Mouse (Mus musculus): ENCODE measurements around the gene Cenpv. TPM values are rescaled to one million over a fixed set of nuclear protein-coding genes. Genes with fewer than 3 reads are reported as not detected.
A peak's percentile ranks its signal among the peaks of the same experiment; 100 is the strongest.

The Cenpv gene
- 6.3 and 7.3 TPM in 2 replicates for polyA plus RNA-seq (2011; ENCODE audit: insufficient read length, low read depth, missing spikeins)

DNA sequence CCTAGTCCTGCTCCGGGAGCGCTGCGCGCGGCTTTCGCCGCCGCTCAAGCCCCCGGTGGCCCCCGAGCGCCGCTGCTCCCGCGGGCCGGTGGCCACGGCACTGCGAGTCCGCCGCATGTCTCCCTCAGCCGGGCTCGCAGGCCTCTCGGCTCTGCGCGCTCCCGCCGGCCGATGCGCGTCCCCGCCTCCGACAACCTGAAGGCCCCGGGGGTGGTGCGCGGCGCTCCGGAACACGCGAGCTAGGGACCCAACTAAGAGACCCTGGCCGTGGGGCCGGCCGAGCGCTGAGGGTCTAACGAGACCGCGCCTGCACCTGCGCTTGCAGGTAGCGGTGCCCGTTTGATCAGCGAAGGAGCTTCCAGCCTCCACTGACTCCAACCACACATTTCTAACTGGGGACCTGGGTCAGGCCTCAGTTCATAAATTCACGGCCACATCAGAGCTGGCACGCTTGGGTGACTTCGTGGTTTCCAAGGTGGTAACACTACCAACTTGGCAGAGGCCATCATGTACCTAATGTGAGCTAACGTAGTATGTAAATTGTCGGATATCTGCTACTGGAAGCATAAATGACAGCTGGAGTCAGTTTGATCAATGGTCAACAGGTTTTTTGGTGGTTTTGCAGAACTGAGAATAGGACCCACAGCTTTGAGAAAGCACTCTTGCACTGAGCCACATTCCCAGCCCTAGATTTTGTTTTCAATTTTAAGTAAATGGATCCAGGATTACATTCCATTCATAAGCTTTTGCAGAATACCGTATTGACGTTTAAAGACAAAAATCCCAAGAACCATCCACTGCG, at the start of gene Cenpv:
Gene Cenpv, minus strand, starts transcription at position 173 of the 802 bp plus-strand sequence.
- H3K4me3 ChIP-seq (ENCODE audit: insufficient read depth, low read length): peak within 1 kb of the TSS; percentile 55
- no peak within 1 kb of the TSS for H3K27ac ChIP-seq (ENCODE audit: insufficient read depth, low read length)
- H3K4me1 ChIP-seq (ENCODE audit: control insufficient read depth, insufficient read depth, low read length): peaks cover 3% of the 10 kb centered on the region; the same call in 1 of the 2 replicates
- TF ChIP-seq CTCF (IDR thresholded peaks at IDR 0.05; ENCODE audit: borderline replicate concordance, insufficient read depth, low read length): no peak
- peak; percentile 19; the same call in 1 of the 2 replicates for TF ChIP-seq POLR2A (IDR thresholded peaks at IDR 0.05; ENCODE audit: low read depth, low read length)

DNA sequence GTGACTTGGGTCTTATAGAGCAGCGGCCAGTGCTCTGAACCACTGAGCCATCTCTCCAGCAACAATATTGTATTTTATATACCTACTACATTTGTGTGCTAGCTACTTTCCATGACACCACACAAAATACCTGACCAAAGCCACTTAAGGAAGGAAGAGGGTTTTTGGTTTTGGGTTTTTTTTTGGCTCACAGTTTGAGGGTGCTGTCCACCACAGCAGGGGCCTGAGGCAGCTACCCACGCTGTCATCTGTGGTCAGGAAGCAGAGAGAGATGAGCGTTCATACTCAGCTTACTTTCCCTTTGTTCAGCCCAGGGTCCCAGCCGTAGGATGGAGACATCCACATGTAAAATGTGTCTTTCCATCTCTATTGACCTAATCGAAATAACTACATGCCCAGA, 48.0 kb upstream of the Cenpv start:
- Histone ChIP-seq H3K27ac (ENCODE audit: insufficient read depth, low read length) (no peak overlapping the region), H3K4me1 (ENCODE audit: control insufficient read depth, insufficient read depth, low read length) (no peaks in the 10 kb centered on the region), H3K4me3 (ENCODE audit: insufficient read depth, low read length) (no peak overlapping the region)
- TF ChIP-seq POLR2A (IDR thresholded peaks at IDR 0.05; ENCODE audit: low read depth, low read length) (no peak), CTCF (IDR thresholded peaks at IDR 0.05; ENCODE audit: borderline replicate concordance, insufficient read depth, low read length) (no peak)

DNA sequence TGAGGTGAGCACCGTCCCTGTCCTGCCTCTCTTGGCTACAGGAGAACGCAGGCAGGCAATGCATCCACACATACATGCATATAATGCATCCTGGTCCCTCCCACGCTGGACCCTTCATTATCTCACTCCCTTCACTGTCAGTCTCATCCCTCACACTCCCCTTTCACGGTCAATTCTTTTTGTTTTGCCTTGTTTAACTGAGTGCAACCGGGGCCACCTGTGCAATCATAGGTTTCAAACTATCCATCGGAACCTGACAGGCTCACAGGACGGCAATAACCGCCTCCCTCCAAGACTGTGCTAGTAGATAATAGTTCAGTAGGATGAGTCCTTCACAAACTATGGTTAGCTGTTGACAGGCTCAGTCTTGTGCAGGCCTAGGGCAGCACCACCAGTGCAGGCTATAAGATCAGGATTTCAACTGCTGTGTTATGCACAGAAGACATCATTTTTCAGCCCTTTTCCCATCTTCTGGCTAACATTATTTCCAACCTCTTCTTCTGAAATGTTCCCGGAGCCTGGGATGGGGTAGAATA, 45.7 kb upstream of the Cenpv start:
- TF ChIP-seq CTCF (IDR thresholded peaks at IDR 0.05; ENCODE audit: borderline replicate concordance, insufficient read depth, low read length) (no peak), POLR2A (IDR thresholded peaks at IDR 0.05; ENCODE audit: low read depth, low read length) (no peak)
- Histone ChIP-seq H3K4me3 (ENCODE audit: insufficient read depth, low read length) (no peak overlapping the region), H3K27ac (ENCODE audit: insufficient read depth, low read length) (no peak overlapping the region), H3K4me1 (ENCODE audit: control insufficient read depth, insufficient read depth, low read length) (no peaks in the 10 kb centered on the region)

DNA sequence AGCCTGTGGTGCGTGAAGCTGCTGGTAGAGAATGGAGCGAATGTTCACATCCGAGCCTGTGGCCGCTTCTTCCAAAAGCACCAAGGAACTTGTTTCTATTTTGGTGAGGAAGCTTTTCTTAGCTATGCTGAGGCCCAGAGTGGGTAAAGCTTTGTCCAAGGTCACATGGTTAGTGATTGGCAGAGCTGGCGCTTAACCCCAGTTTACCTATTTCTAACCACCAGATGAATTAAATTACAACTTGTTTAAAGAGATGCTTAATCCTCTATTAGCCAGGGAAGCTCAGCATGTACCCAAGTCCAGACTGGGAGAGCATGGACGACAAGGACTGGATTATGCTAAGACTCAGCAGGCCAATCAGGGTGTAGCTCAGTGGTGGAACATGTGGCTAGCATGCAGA, 44.0 kb upstream of the Cenpv start:
- no peaks in the 10 kb centered on the region for H3K4me1 ChIP-seq (ENCODE audit: control insufficient read depth, insufficient read depth, low read length)
- no peak overlapping the region for H3K27ac ChIP-seq (ENCODE audit: insufficient read depth, low read length)
- TF ChIP-seq CTCF (IDR thresholded peaks at IDR 0.05; ENCODE audit: borderline replicate concordance, insufficient read depth, low read length) (no peak), POLR2A (IDR thresholded peaks at IDR 0.05; ENCODE audit: low read depth, low read length) (no peak)
- no peak overlapping the region for H3K4me3 ChIP-seq (ENCODE audit: insufficient read depth, low read length)

DNA sequence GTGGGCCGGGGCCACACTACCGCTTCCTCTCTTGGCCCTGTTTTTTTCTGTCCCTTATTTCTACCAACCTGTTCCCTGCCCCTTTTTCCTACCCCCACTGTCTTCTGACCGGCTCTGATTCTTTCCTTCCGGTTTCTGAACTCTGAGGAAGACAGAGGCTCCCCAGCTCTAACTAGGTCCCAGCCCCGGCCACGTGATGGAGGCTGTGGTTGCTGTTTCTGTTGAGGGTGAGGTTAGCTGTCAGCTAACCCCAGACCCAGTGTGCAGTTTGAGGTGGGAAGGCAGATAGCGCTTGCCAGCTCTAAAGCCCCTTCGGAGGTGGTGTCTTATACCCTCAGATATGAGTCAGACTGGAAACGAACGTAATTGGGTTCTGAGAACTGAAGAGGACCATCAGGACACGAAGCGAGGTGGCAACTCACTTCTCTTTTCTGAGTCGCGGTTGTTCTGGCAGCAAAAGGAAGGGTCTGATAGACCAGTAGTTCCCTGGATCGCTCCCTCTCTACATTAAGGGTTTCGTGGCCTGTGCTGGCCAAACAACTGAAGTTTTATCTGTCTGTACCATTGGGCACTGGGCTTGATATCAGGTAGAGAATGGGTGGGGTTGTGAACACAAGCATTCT, 37.6 kb upstream of the Cenpv start:
- TF ChIP-seq POLR2A (IDR thresholded peaks at IDR 0.05; ENCODE audit: low read depth, low read length): no peak
- TF ChIP-seq CTCF (IDR thresholded peaks at IDR 0.05; ENCODE audit: borderline replicate concordance, insufficient read depth, low read length): no peak
- Histone ChIP-seq H3K4me1 (ENCODE audit: control insufficient read depth, insufficient read depth, low read length) (no peaks in the 10 kb centered on the region), H3K27ac (ENCODE audit: insufficient read depth, low read length) (no peak overlapping the region), H3K4me3 (ENCODE audit: insufficient read depth, low read length) (no peak overlapping the region)

DNA sequence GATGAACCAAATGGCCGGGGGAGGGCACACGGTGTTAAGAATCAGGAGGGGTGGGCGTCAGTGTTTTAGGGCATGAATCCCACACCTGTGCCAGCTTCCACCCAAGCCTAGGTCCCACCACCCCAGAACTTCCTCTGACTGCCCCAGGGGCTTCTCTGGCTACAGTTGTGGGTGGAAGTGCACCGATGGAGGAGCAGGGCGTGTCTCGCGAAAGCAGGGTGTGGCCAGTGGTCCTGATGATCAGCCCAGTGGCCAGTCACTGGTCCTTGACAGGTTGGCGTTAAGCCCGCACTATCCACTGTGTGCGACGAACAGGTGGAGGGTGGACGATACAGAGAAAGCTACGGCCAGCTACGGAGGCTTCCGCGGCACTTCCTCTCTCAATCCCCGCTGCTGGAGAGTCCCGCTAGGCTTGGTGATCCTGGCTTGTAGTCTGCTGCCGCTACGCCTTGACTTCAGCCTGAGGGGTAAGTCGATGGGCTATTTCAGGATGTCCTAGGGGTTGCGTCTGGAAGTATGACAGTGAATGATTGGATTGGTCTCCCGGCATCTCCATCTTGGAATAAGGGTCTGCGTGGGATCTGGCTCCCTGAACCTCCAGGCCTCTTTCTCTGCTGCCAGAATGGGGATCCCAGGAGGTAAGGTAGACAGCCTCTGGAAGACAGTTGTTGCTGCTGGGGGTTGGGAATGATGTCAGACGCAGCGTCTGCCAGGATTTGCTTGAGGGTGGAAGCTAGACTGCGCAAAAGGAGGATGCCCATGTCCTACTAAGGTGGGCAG, 36.8 kb upstream of the Cenpv start:
- TF ChIP-seq POLR2A (IDR thresholded peaks at IDR 0.05; ENCODE audit: low read depth, low read length): peak; percentile 31
- TF ChIP-seq CTCF (IDR thresholded peaks at IDR 0.05; ENCODE audit: borderline replicate concordance, insufficient read depth, low read length): no peak

DNA sequence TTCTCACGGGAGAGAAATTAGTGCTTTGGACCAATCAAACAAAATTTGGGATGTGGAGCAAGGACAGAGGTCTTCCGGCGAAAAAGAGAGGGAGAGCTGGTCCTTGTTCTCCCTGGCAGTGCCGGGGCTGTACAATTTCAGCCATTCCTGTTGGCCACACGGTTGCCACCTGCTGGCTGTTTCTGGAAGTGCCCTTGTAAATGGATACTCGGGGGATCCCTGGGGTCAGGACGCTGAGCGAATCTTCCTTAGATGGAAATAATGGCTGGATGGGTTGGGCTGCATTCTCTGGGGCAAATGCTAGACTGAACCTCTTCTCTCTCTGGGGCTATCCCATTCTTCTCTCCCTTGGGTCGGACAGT, 36.2 kb upstream of the Cenpv start:
- Histone ChIP-seq H3K4me3 (ENCODE audit: insufficient read depth, low read length) (peak overlapping the region; percentile 41), H3K27ac (ENCODE audit: insufficient read depth, low read length) (no peak overlapping the region), H3K4me1 (ENCODE audit: control insufficient read depth, insufficient read depth, low read length) (no peaks in the 10 kb centered on the region)
- peak; percentile 60; the same call in 1 of the 2 replicates for TF ChIP-seq CTCF (IDR thresholded peaks at IDR 0.05; ENCODE audit: borderline replicate concordance, insufficient read depth, low read length)
- TF ChIP-seq POLR2A (IDR thresholded peaks at IDR 0.05; ENCODE audit: low read depth, low read length): no peak

More for the DNA sequence above, 36.8 kb upstream of the Cenpv start:
- H3K4me3 ChIP-seq (ENCODE audit: insufficient read depth, low read length): peak overlapping the region; percentile 41
- H3K27ac ChIP-seq (ENCODE audit: insufficient read depth, low read length): no peak overlapping the region
- H3K4me1 ChIP-seq (ENCODE audit: control insufficient read depth, insufficient read depth, low read length): no peaks in the 10 kb centered on the region

DNA sequence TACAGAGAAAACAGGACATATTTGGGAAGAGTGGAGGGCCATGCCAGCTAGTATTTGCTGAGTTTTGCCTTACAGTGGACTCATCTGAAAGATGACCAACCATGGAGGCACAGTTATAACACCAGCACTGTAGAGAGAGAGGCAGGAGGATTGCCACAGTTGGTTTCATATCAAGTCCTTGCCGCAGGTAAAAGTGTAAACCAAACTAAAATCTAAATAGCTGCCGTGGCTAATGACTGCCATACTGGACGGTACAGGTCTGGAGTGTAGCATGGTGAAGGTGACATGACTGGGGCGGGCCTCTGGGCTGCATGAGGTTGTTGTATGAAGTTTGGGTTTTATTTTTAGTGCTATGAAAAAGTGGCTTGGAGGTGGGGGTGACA, 35.6 kb upstream of the Cenpv start:
- no peak overlapping the region for H3K27ac ChIP-seq (ENCODE audit: insufficient read depth, low read length)
- no peak for TF ChIP-seq CTCF (IDR thresholded peaks at IDR 0.05; ENCODE audit: borderline replicate concordance, insufficient read depth, low read length)
- TF ChIP-seq POLR2A (IDR thresholded peaks at IDR 0.05; ENCODE audit: low read depth, low read length): no peak
- H3K4me1 ChIP-seq (ENCODE audit: control insufficient read depth, insufficient read depth, low read length): no peaks in the 10 kb centered on the region
- H3K4me3 ChIP-seq (ENCODE audit: insufficient read depth, low read length): no peak overlapping the region

DNA sequence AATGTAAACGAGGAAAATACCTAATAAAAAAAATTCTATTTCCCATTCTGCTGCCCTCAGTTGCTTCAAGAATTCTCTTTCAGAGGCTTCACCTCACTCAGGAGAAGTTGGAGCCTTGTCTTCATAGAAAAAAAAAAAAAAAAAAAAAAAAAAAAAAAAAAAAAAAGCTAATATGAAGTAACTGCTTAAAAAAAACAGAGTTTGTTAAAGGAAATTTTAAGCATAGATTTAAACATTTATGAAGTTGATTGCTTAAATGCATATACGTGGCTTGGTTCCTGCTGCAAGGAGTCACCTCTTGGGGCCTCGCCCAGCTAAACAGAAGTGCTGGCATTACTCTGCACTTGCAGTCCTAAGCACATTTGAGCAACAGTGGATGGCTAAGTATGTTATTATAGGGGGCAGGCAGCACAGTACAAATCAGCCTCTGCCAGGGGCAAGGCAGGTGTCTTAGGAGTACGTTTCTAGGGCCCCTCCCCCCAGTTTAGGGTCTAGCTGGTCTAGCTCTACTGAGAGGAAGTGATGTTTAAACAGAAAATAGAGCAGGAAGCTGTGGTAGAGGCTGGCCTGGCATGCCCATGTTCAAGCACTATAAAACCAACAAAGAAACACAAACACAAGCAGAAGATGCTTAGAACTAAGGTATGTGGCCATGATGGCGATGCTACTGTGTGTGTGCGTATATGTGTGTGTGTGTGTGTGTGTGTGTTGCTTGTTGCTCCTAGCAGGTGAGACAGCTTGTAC, 35.1 kb upstream of the Cenpv start, which contains the start of gene Trpv2:
Gene Trpv2, plus strand, starts transcription at position 528 of the 744 bp plus-strand sequence.
- H3K4me1 ChIP-seq (ENCODE audit: control insufficient read depth, insufficient read depth, low read length): no peaks in the 10 kb centered on the region
- no peak within 1 kb of the TSS for H3K27ac ChIP-seq (ENCODE audit: insufficient read depth, low read length)
- TF ChIP-seq POLR2A (IDR thresholded peaks at IDR 0.05; ENCODE audit: low read depth, low read length): no peak
- no peak for TF ChIP-seq CTCF (IDR thresholded peaks at IDR 0.05; ENCODE audit: borderline replicate concordance, insufficient read depth, low read length)
- H3K4me3 ChIP-seq (ENCODE audit: insufficient read depth, low read length): peak within 1 kb of the TSS; percentile 41; the same call in 1 of the 2 replicates
